Mouse (Mus musculus): ENCODE data around the gene Fam129c.

DNA sequence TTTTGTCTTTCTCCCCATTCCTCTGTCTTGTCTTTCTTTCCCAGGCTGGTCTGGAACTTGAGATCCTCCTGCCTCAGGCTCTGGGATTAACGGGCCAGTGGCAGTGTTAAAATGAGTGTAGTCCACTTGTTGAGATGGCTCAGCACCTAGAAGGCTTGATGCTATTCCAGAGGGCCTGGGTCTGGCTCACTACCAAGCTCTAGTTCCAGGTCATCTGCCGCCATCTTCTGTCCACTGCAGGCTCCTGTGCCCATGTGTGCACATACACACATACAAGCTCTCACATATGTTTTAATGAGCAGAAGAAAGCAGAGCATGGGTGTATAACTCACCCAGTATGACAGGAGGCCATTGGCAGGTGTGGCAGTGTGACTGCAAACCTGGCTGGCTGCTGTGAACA, 25.4 kb upstream of the Fam129c start:
- TF ChIP-seq CTCF (IDR thresholded peaks at IDR 0.05) (no peak), EP300 (IDR thresholded peaks at IDR 0.05) (no peak)

Data from lung, postnatal 0 days (tissue).